Mouse (Mus musculus): Measurements from ENCODE around the gene Avpr1b. TPM values are rescaled to one million over a fixed set of nuclear protein-coding genes. Genes with fewer than 3 reads are reported as not detected.

The Avpr1b gene
- polyA plus RNA-seq, 1 experiment from 2014 or later = not detected

DNA sequence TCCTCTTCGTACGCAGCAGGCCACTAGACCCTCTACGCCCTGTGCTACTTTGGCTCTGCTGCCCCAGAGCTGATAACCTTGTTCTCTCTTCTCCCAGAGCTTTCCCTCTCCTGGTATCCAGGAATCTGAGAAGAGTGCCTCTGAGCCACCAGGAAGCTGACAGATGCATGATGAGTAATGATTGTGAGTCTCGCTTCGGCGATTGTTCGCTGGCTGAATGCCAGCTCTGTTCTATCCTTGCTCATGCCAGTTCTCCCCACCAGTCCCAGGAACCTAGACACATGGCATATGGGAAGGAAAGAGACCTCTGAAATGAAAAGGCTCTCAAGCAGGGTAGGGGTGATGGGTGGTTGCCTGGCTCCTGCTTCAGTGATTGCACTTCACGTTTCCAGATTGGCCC, 12.2 kb upstream of the Avpr1b start:
- Histone ChIP-seq H3K36me3 (replicated peaks) (no peaks in the 10 kb centered on the region), H3K9me3 (no peaks in the 10 kb centered on the region), H3K4me3 (no peak overlapping the region), H3K27ac (replicated peaks) (no peak overlapping the region), H3K4me1 (no peaks in the 10 kb centered on the region), H3K27me3 (replicated peaks; ENCODE audit: low read depth, poor library complexity, severe bottlenecking) (no peaks in the 10 kb centered on the region)
- WGBS = 92% methylated on average over 8 of the region's 8 CpGs
- DNase-seq (ENCODE audit: low spot score) = no peak

- peak; percentile 17 for DNase-seq (ENCODE audit: low spot score)
- Histone ChIP-seq H3K27me3 (replicated peaks; ENCODE audit: low read depth, poor library complexity, severe bottlenecking) (peaks cover 23% of the 10 kb centered on the region), H3K9me3 (no peaks in the 10 kb centered on the region), H3K4me1 (peaks cover 4% of the 10 kb centered on the region; the same call in 1 of the 2 replicates), H3K36me3 (replicated peaks) (no peaks in the 10 kb centered on the region), H3K27ac (replicated peaks) (no peak overlapping the region), H3K4me3 (no peak overlapping the region)
- 36% methylated on average over 11 of the region's 11 CpGs for WGBS
These were observed 1.3 kb downstream of the Avpr1b start for GRCm38 (mm10) chr1:131600314-131600713.

DNA sequence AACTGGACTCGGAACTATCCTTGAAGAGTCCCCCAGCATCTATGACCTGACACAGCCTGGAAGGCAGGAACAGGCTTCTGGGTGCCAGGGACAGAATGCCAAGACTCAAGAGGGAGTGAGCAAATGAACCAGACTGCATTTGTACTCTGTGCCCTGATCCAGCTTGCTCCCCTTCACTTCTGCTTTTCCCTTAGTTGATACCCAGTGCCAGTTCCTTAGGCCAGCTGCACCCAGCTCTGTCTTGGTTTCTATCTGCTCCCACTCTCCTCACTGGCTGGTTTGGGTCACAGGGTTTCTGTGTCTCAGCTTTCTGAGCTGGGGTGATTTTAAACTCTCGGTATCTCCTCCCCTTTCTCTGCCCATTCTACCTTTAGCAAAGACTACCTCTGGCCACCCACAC, 7.7 kb downstream of the Avpr1b start:
- WGBS = 86% methylated on average over 2 of the region's 2 CpGs
- no peaks in the 10 kb centered on the region for H3K27me3 ChIP-seq (replicated peaks; ENCODE audit: low read depth, poor library complexity, severe bottlenecking)
- no peaks in the 10 kb centered on the region for H3K36me3 ChIP-seq (replicated peaks)
- DNase-seq (ENCODE audit: low spot score) = no peak
- no peaks in the 10 kb centered on the region for H3K4me1 ChIP-seq
- no peak overlapping the region for H3K4me3 ChIP-seq
- no peaks in the 10 kb centered on the region for H3K9me3 ChIP-seq
- no peak overlapping the region for H3K27ac ChIP-seq (replicated peaks)

DNA sequence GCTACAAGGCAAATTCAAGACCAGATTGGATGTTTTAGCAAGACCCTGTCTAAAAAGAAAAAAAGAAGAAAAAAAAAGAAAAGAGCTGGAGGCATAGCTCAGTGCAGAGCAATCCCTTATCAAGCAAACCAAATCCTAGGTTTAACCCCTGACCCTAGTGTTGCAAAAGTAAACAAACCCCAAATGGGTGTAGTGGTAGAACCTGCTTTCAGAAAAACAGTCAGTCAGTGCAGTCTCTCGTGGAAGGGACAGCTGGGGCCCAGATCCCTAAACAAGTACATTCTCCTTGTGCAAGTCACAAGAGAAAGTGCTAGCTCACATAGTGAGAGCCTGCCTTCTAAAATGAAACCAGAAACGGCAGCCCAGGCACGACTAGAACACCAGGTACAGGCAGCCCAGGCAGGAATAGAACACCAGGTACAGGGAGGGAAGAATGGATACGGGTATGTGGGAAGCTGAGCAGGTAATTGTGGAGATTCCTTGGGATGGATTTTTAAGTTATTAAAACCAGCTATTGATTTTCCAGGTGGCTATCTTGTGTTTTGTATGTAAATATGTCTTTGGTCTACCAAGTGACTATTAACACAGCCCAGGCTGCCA, 13.6 kb downstream of the Avpr1b start:
- H3K27me3 ChIP-seq (replicated peaks; ENCODE audit: low read depth, poor library complexity, severe bottlenecking) = no peaks in the 10 kb centered on the region
- H3K4me1 ChIP-seq = no peaks in the 10 kb centered on the region
- H3K27ac ChIP-seq (replicated peaks) = no peak overlapping the region
- no peak overlapping the region for H3K4me3 ChIP-seq
- DNase-seq (ENCODE audit: low spot score) = no peak
- no peaks in the 10 kb centered on the region for H3K36me3 ChIP-seq (replicated peaks)
- H3K9me3 ChIP-seq = no peaks in the 10 kb centered on the region
- WGBS = 42% methylated on average over 4 of the region's 4 CpGs

- 80% methylated on average over 16 of the region's 16 CpGs for WGBS
- Histone ChIP-seq H3K4me3 (no peak overlapping the region), H3K27me3 (replicated peaks; ENCODE audit: low read depth, poor library complexity, severe bottlenecking) (no peaks in the 10 kb centered on the region), H3K4me1 (no peaks in the 10 kb centered on the region), H3K27ac (replicated peaks) (no peak overlapping the region), H3K9me3 (no peaks in the 10 kb centered on the region), H3K36me3 (replicated peaks) (no peaks in the 10 kb centered on the region)
- peak; percentile 76 for DNase-seq (ENCODE audit: low spot score)
These were observed 14.5 kb downstream of the Avpr1b start for GRCm38 (mm10) chr1:131613361-131614133.

DNA sequence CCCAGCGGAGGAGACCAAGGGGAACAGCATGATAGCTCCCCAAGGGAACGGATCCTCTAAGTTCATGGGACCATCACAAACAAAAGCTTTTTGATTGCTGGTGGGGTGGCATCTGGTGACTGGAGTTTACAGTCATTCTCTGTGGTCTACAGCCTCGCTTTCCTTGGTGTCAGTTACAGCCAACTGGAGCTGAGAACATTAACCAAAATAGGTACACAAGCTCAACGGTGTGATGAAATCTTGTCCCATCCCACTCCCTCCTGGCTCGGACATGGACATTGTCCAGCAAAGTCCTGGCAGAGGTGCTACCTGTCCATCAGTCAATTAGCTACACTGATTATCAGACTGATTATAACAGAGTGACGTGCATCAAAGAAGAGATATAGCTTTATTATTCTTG, 15.6 kb downstream of the Avpr1b start:
- Histone ChIP-seq H3K9me3 (no peaks in the 10 kb centered on the region), H3K27me3 (replicated peaks; ENCODE audit: low read depth, poor library complexity, severe bottlenecking) (no peaks in the 10 kb centered on the region), H3K4me1 (no peaks in the 10 kb centered on the region), H3K4me3 (no peak overlapping the region), H3K36me3 (replicated peaks) (no peaks in the 10 kb centered on the region), H3K27ac (replicated peaks) (no peak overlapping the region)
- WGBS = 84% methylated on average over 6 of the region's 6 CpGs
- DNase-seq (ENCODE audit: low spot score) = no peak

GRCm38 (mm10) chr1:131616131-131616530, 17.1 kb downstream of the Avpr1b start:
- Histone ChIP-seq H3K4me3 (no peak overlapping the region), H3K27ac (replicated peaks) (no peak overlapping the region), H3K9me3 (no peaks in the 10 kb centered on the region), H3K4me1 (peaks cover 6% of the 10 kb centered on the region), H3K27me3 (replicated peaks; ENCODE audit: low read depth, poor library complexity, severe bottlenecking) (no peaks in the 10 kb centered on the region), H3K36me3 (replicated peaks) (no peaks in the 10 kb centered on the region)
- WGBS = 72% methylated on average over 1 of the region's 1 CpGs
- DNase-seq (ENCODE audit: low spot score) = no peak

DNA sequence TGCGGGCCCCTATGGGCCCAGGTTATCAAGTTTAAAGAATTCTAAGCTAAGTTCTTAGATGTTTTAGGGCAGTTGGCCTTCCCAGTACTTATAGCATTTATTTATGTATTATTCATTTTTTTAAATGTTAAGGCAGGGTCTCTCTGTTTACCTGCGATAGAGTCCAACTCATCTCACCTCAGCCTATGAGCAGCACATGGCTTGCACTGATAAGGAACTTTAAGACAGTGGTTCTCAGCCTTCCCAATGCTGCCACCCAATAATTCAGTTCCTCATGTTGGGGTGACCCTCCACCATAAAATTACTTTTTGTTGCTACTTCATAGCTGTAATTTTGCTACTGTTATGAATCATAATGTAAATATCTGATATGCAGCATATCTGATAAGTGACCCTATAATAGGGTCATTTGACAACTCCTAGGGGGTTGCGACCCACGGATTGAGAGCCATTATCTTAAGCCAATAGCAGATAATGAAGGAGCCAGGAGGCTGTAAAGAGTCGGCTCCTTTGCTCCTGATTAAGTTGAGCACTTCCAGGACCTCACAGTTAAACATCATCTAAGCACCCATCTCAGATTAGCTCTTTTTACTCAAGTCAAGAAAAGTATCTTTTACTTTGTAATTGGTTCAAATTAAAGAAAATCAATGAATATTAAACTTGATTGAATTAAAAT, 17.6 kb downstream of the Avpr1b start:
- no peaks in the 10 kb centered on the region for H3K9me3 ChIP-seq
- no peak for DNase-seq (ENCODE audit: low spot score)
- H3K36me3 ChIP-seq (replicated peaks) = no peaks in the 10 kb centered on the region
- 80% methylated on average over 5 of the region's 5 CpGs for WGBS
- no peak overlapping the region for H3K27ac ChIP-seq (replicated peaks)
- H3K4me1 ChIP-seq = peaks cover 6% of the 10 kb centered on the region
- no peak overlapping the region for H3K4me3 ChIP-seq
- H3K27me3 ChIP-seq (replicated peaks; ENCODE audit: low read depth, poor library complexity, severe bottlenecking) = no peaks in the 10 kb centered on the region

DNA sequence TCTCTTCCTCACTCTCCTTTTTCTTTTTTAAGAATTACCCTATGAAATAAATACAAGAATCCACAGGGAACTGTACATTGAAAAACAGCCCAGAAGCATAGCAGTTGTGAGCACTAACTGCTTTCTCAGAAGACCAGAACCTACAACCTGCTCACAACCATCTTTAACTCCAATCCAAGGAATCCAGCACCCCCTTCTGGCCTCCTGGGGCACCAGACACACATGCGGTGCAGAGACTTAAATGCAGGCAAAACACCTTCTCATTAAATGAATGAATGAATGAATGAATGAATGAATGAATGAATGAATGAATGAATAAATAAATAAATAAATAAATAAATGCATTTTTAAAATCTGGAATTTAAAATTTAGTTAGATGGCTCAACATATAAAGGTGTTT, 19.5 kb downstream of the Avpr1b start:
- DNase-seq (ENCODE audit: low spot score) = no peak
- 85% methylated on average over 1 of the region's 1 CpGs for WGBS
- no peaks in the 10 kb centered on the region for H3K36me3 ChIP-seq (replicated peaks)
- no peak overlapping the region for H3K27ac ChIP-seq (replicated peaks)
- H3K4me1 ChIP-seq = peaks cover 6% of the 10 kb centered on the region
- H3K9me3 ChIP-seq = no peaks in the 10 kb centered on the region
- H3K27me3 ChIP-seq (replicated peaks; ENCODE audit: low read depth, poor library complexity, severe bottlenecking) = no peaks in the 10 kb centered on the region
- H3K4me3 ChIP-seq = no peak overlapping the region

DNA sequence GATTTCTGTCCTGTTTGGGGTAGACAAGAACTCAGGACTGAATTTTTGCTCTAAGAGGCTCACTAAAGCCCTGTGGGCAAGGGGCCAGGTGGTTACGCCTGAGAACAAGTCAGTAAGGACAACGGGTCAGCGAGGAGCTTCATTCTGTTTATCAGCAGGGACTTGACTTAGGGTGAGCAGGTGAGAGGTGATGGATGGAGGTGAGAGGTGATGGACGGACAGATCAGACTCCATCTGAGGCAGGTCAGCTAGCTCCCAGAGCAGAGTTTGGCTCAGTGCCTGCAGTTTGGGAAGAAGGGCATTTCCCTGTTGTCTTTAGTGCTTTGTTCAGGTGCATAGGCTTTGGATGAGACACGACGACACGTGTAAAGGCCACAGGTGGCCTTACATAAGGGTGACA, 20.3 kb downstream of the Avpr1b start:
- no peaks in the 10 kb centered on the region for H3K36me3 ChIP-seq (replicated peaks)
- no peaks in the 10 kb centered on the region for H3K27me3 ChIP-seq (replicated peaks; ENCODE audit: low read depth, poor library complexity, severe bottlenecking)
- 87% methylated on average over 7 of the region's 7 CpGs for WGBS
- peaks cover 10% of the 10 kb centered on the region for H3K4me1 ChIP-seq
- DNase-seq (ENCODE audit: low spot score) = no peak
- no peak overlapping the region for H3K27ac ChIP-seq (replicated peaks)
- no peaks in the 10 kb centered on the region for H3K9me3 ChIP-seq
- H3K4me3 ChIP-seq = no peak overlapping the region

DNA sequence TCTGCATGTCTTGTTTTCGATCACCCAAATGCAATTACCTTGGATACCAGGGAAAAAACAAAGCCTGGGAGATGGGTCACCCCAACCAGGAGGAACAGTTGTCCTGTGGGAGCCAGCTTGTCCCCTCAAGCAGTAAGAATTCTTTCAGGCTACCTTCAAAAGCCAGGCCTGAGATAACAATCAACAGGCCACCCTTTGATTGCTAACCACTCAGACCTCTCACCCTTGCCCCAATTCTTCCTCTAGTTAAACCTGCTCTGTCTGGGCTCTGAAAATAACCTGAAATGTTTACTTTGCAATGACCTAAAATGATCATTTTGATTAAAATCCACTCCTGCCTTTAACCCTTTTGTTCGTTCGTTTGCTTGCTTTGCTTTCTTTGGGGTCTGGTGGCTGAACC, 24.6 kb downstream of the Avpr1b start:
- no peak overlapping the region for H3K27ac ChIP-seq (replicated peaks)
- DNase-seq (ENCODE audit: low spot score) = no peak
- no peaks in the 10 kb centered on the region for H3K36me3 ChIP-seq (replicated peaks)
- no peak overlapping the region for H3K4me3 ChIP-seq
- H3K4me1 ChIP-seq = peaks cover 10% of the 10 kb centered on the region
- WGBS = 79% methylated on average over 3 of the region's 3 CpGs
- no peaks in the 10 kb centered on the region for H3K27me3 ChIP-seq (replicated peaks; ENCODE audit: low read depth, poor library complexity, severe bottlenecking)
- H3K9me3 ChIP-seq = no peaks in the 10 kb centered on the region

- no peaks in the 10 kb centered on the region for H3K27me3 ChIP-seq (replicated peaks; ENCODE audit: low read depth, poor library complexity, severe bottlenecking)
- no peak overlapping the region for H3K27ac ChIP-seq (replicated peaks)
- WGBS = 61% methylated on average over 3 of the region's 3 CpGs
- H3K36me3 ChIP-seq (replicated peaks) = no peaks in the 10 kb centered on the region
- no peaks in the 10 kb centered on the region for H3K9me3 ChIP-seq
- peak; percentile 25 for DNase-seq (ENCODE audit: low spot score)
- H3K4me1 ChIP-seq = peaks cover 10% of the 10 kb centered on the region
- no peak overlapping the region for H3K4me3 ChIP-seq
These were observed 25.3 kb downstream of the Avpr1b start for GRCm38 (mm10) chr1:131624175-131624835.

Measured in embryonic facial prominence, embryonic 10.5 days (tissue).